8 mouse cellular contexts compared by ENCODE assay signal in the genomic region with DNA sequence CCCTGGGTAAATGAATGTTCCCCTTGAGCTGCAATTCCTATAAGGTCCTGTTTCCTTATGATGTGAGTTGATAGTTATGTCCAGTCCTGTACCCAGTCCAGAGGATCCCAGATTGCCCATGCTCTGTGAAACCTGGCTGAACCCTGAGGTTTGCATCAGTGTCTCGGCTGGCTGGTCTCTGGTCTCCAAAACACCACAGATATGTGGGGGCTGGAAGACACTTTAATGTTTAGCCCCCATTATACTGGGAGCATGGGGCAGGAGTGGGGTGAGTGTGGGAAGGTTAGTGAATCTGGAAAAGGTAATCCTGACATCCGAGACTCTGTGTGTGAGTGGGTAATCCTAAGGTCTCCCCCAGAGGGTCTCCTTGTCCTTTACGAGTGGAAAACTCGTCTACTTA. TPM values are rescaled to one million over a fixed set of nuclear protein-coding genes. Genes with fewer than 3 reads are reported as not detected.
DNase-seq lines count a peak whose midpoint lies in the region; ATAC-seq and TF ChIP-seq lines count a peak whose summit lies in the region.

No protein-coding gene starts in this region.

- H3K27me3 ChIP-seq in lung, embryonic 16.5 days (ENCODE audit: control insufficient read depth, insufficient read depth, low read depth, low read length), result no peaks in the 10 kb centered on the region
- no peaks in the 10 kb centered on the region for H3K27me3 ChIP-seq in limb, embryonic 12.5 days

- H3K27ac ChIP-seq in lung, embryonic 16.5 days (ENCODE audit: low read length), result peak overlapping the region; percentile 80
- H3K27ac ChIP-seq in limb, embryonic 12.5 days, result peak overlapping the region; percentile 83; the same call in 1 of the 2 replicates
- peak overlapping the region; percentile 70; the same call in 1 of the 2 replicates for H3K27ac ChIP-seq in olfactory bulb, adult 2 months (ENCODE audit: insufficient read depth, low read depth, low read length)

- no peak for TF ChIP-seq CTCF in olfactory bulb, adult 2 months (IDR thresholded peaks at IDR 0.05; ENCODE audit: insufficient read depth, low read depth, low read length)

- WGBS in lung, embryonic 16.5 days, result 55% methylated on average over 4 of the region's 4 CpGs
- 59% methylated on average over 4 of the region's 4 CpGs for WGBS in limb, embryonic 12.5 days
- 50% methylated on average over 4 of the region's 4 CpGs for WGBS in olfactory bulb, adult 2 months

- H3K4me3 ChIP-seq in lung, embryonic 16.5 days (ENCODE audit: low read length), result peak overlapping the region; percentile 95; the same call in 1 of the 2 replicates
- peak overlapping the region; percentile 90; the same call in 1 of the 2 replicates for H3K4me3 ChIP-seq in limb, embryonic 12.5 days (replicated peaks)
- no peak overlapping the region for H3K4me3 ChIP-seq in olfactory bulb, adult 2 months (ENCODE audit: insufficient read depth, low read depth, low read length)

- no peak for TF ChIP-seq POLR2A in olfactory bulb, adult 2 months (IDR thresholded peaks at IDR 0.05; ENCODE audit: insufficient read depth, low read depth, low read length)

- peaks cover 12% of the 10 kb centered on the region for H3K4me1 ChIP-seq in lung, embryonic 16.5 days (replicated peaks; ENCODE audit: control insufficient read depth, insufficient read depth, low read length)
- peaks cover 12% of the 10 kb centered on the region for H3K4me1 ChIP-seq in limb, embryonic 12.5 days (replicated peaks)
- H3K4me1 ChIP-seq in olfactory bulb, adult 2 months (ENCODE audit: control insufficient read depth, insufficient read depth, low read length), result peaks cover 18% of the 10 kb centered on the region

- peak overlapping the region; percentile 90 for H3K4me2 ChIP-seq in lung, embryonic 16.5 days (ENCODE audit: low read depth, low read length)
- H3K4me2 ChIP-seq in limb, embryonic 12.5 days, result no peak overlapping the region; the same call in 1 of the 2 replicates

- no peak for ATAC-seq in lung, embryonic 16.5 days (ENCODE audit: low read depth)
- peak; percentile 18; the same call in 1 of the 2 replicates for ATAC-seq in limb, embryonic 12.5 days (ENCODE audit: insufficient number of reproducible peaks, insufficient read depth, low FRiP score, low TSS enrichment, low read depth)

- DNase-seq in cerebellum, adult 9-10 months, result peak; percentile 56
- no peak for DNase-seq in cerebellum, postnatal 10 days
- DNase-seq in lung, postnatal 36 days, result no peak
- DNase-seq in embryo, embryonic 10 days (ENCODE audit: low spot score), result no peak
- no peak for DNase-seq in left cerebral cortex, adult 11 months (ENCODE audit: low spot score)

- H3K9me3 ChIP-seq in lung, embryonic 16.5 days (ENCODE audit: control insufficient read depth, low read length), result no peaks in the 10 kb centered on the region
- H3K9me3 ChIP-seq in limb, embryonic 12.5 days, result no peaks in the 10 kb centered on the region

- H3K36me3 ChIP-seq in lung, embryonic 16.5 days (ENCODE audit: control insufficient read depth, insufficient read depth, low read length), result peaks cover 15% of the 10 kb centered on the region
- H3K36me3 ChIP-seq in limb, embryonic 12.5 days, result peaks cover 25% of the 10 kb centered on the region

- H3K9ac ChIP-seq in lung, embryonic 16.5 days (ENCODE audit: low read length), result peak overlapping the region; percentile 61
- H3K9ac ChIP-seq in limb, embryonic 12.5 days (replicated peaks), result no peak overlapping the region; the same call in 1 of the 2 replicates

RNA-seq across cellular contexts. Expression of a gene that starts 0.8 kb away (rescaled TPM):
- 26.7 and 28.4 TPM in 2 replicates for polyA plus RNA-seq in lung, embryonic 16.5 days (2015; fragmentation: Nextera tagmentation; extraction: Ambion mirVana)
- 38.0 and 41.6 TPM in 2 replicates for polyA plus RNA-seq in limb, embryonic 12.5 days (2016; fragmentation: Nextera tagmentation; extraction: Ambion mirVana)
- not detected in 2 replicates for polyA plus RNA-seq in olfactory bulb, adult 2 months (2012; ENCODE audit: insufficient read depth, insufficient read length, low replicate concordance, missing spikeins)

RNA-seq across cellular contexts. Expression of a gene that starts 2.6 kb away (rescaled TPM):
- not detected in 2 replicates for polyA plus RNA-seq in lung, embryonic 16.5 days (2015; fragmentation: Nextera tagmentation; extraction: Ambion mirVana)
- polyA plus RNA-seq in limb, embryonic 12.5 days (2016; fragmentation: Nextera tagmentation; extraction: Ambion mirVana), result 7.0 TPM in 1 of 2 replicates, not detected in the other
- not detected in 2 replicates for polyA plus RNA-seq in olfactory bulb, adult 2 months (2012; ENCODE audit: insufficient read depth, insufficient read length, low replicate concordance, missing spikeins)

RNA-seq across cellular contexts. Expression of a gene that starts 21.9 kb away (rescaled TPM):
- 117 and 121 TPM in 2 replicates for polyA plus RNA-seq in lung, embryonic 16.5 days (2015; fragmentation: Nextera tagmentation; extraction: Ambion mirVana)
- polyA plus RNA-seq in limb, embryonic 12.5 days (2016; fragmentation: Nextera tagmentation; extraction: Ambion mirVana), result 112 TPM in 2 replicates
- polyA plus RNA-seq in olfactory bulb, adult 2 months (2012; ENCODE audit: insufficient read depth, insufficient read length, low replicate concordance, missing spikeins), result not detected in 2 replicates

RNA-seq across cellular contexts. Expression of a gene that starts 31.1 kb away (rescaled TPM):
- polyA plus RNA-seq in lung, embryonic 16.5 days (2015; fragmentation: Nextera tagmentation; extraction: Ambion mirVana), result 40.3 and 44.2 TPM in 2 replicates
- 65.0 and 70.1 TPM in 2 replicates for polyA plus RNA-seq in limb, embryonic 12.5 days (2016; fragmentation: Nextera tagmentation; extraction: Ambion mirVana)
- not detected in 2 replicates for polyA plus RNA-seq in olfactory bulb, adult 2 months (2012; ENCODE audit: insufficient read depth, insufficient read length, low replicate concordance, missing spikeins)

RNA-seq across cellular contexts. Expression of a gene that starts 54.0 kb away (rescaled TPM):
- not detected in 2 replicates for polyA plus RNA-seq in lung, embryonic 16.5 days (2015; fragmentation: Nextera tagmentation; extraction: Ambion mirVana)
- not detected in 2 replicates for polyA plus RNA-seq in limb, embryonic 12.5 days (2016; fragmentation: Nextera tagmentation; extraction: Ambion mirVana)
- not detected in 2 replicates for polyA plus RNA-seq in olfactory bulb, adult 2 months (2012; ENCODE audit: insufficient read depth, insufficient read length, low replicate concordance, missing spikeins)
